Mouse (Mus musculus) adrenal gland, postnatal 36 days (tissue): Measurements from ENCODE around the gene Pikfyve. TPM values are rescaled to one million over a fixed set of nuclear protein-coding genes. Genes with fewer than 3 reads are reported as not detected.
A peak's percentile ranks its signal among the peaks of the same experiment; 100 is the strongest.

Source experiments
- DNase-seq, 2 experiments: peaks; one replicate each; pipeline ENCODE4 v3.0.0; 2021; ENCODE audit warnings: mixed read lengths in 1 of 2
- long read RNA-seq, 2 experiments: library from polyadenylated mRNA; stranded (forward); transcript quantifications; one replicate each; pipeline ENCODE4 v2.0.0; 2021; ENCODE audit warnings: borderline sequencing depth in 2 of 2
- total RNA-seq, 2 experiments: library from RNA; stranded (reverse); gene quantifications; 2 replicates each; pipeline ENCODE4 v1.2.3; 2021

The Pikfyve gene
- 10 to 100 TPM; 36.8 to 37.0 TPM for total RNA-seq
- long read RNA-seq, experiment 1, partial matches to known transcripts = 5 of 5 reads
- long read RNA-seq, experiment 1, other reads (novel, unspliced or antisense) = 0 of 5 reads
- long read RNA-seq, experiment 2, partial matches to known transcripts = 1 of 2 reads
- long read RNA-seq, experiment 2, other reads (novel, unspliced or antisense) = 1 of 2 reads

- DNase-seq = peak; percentile 94 to 95
These were observed at the start of gene Pikfyve, which contains the start of gene Idh1 for GRCm38 (mm10) chr1:65186287-65187073. Pikfyve (plus strand) TSS chr1:65186683. Idh1 (minus strand) TSS chr1:65186500.

- DNase-seq = no peak
These were observed 48.9 kb upstream of the Pikfyve start for GRCm38 (mm10) chr1:65137560-65137959.

GRCm38 (mm10) chr1:65144783-65145182 is 41.7 kb upstream of the Pikfyve start:
- DNase-seq = no peak

- no peak for DNase-seq
These were observed 39.9 kb upstream of the Pikfyve start for GRCm38 (mm10) chr1:65146601-65147000.

GRCm38 (mm10) chr1:65147326-65147725 is 39.2 kb upstream of the Pikfyve start:
- no peak for DNase-seq

GRCm38 (mm10) chr1:65147971-65148370 is 38.5 kb upstream of the Pikfyve start:
- no peak for DNase-seq

- peak; percentile 81 to 88 for DNase-seq
These were observed 31.7 kb upstream of the Pikfyve start for GRCm38 (mm10) chr1:65154814-65155213.

GRCm38 (mm10) chr1:65156111-65156510 is 30.4 kb upstream of the Pikfyve start:
- DNase-seq = no peak

GRCm38 (mm10) chr1:65162210-65162609 is 24.3 kb upstream of the Pikfyve start:
- no peak for DNase-seq

- no peak for DNase-seq
These were observed 19.0 kb upstream of the Pikfyve start for GRCm38 (mm10) chr1:65167496-65167895.

GRCm38 (mm10) chr1:65169536-65169935 is 16.9 kb upstream of the Pikfyve start:
- DNase-seq = no peak

GRCm38 (mm10) chr1:65169947-65170346 is 16.5 kb upstream of the Pikfyve start:
- no peak for DNase-seq

- no peak for DNase-seq
These were observed 14.9 kb upstream of the Pikfyve start for GRCm38 (mm10) chr1:65171579-65171978.

GRCm38 (mm10) chr1:65173716-65174115 is 12.8 kb upstream of the Pikfyve start:
- no peak for DNase-seq

- no peak for DNase-seq
These were observed 10.3 kb upstream of the Pikfyve start for GRCm38 (mm10) chr1:65176171-65176570.

GRCm38 (mm10) chr1:65176912-65177311 is 9.6 kb upstream of the Pikfyve start:
- no peak for DNase-seq

- DNase-seq = no peak
These were observed 9.0 kb upstream of the Pikfyve start for GRCm38 (mm10) chr1:65177452-65177851.

- DNase-seq = peak; percentile 98 to 99
These were observed 8.2 kb upstream of the Pikfyve start for GRCm38 (mm10) chr1:65178126-65178901.

GRCm38 (mm10) chr1:65178902-65179432 is 7.5 kb upstream of the Pikfyve start:
- peak; percentile 99 for DNase-seq

- peak in 1 of 2 experiments; percentile 75 for DNase-seq
These were observed 6.7 kb upstream of the Pikfyve start for GRCm38 (mm10) chr1:65179634-65180249.

- DNase-seq = no peak
These were observed 5.0 kb upstream of the Pikfyve start for GRCm38 (mm10) chr1:65181459-65181858.

- DNase-seq = no peak
These were observed 2.5 kb upstream of the Pikfyve start for GRCm38 (mm10) chr1:65183994-65184393.
